Mouse (Mus musculus) heart, adult 18-20 months (tissue): ENCODE measurements around the gene Xlr5b. TPM values are rescaled to one million over a fixed set of nuclear protein-coding genes. Genes with fewer than 3 reads are reported as not detected.
"Not testable (repeated sequence)": the region's sequence is repeated elsewhere in the genome, so short reads cannot be mapped to it uniquely, and the experiment has no call there.

Source experiments
- DNase-seq, 2 experiments: peaks; one replicate each; pipeline ENCODE4 v3.0.0; 2021 to 2022; ENCODE audit warnings: mixed read lengths in 1 of 2
- long read RNA-seq, 2 experiments: library from polyadenylated mRNA; stranded (forward); transcript quantifications; one replicate each; pipeline ENCODE4 v2.0.0; 2021
- total RNA-seq, 2 experiments: library from RNA; stranded (reverse); gene quantifications; 2 replicates each; pipeline ENCODE4 v1.2.3; 2021

Gene Xlr5b
- total RNA-seq, result not detected
- long read RNA-seq, experiment 1, result 0 reads
- long read RNA-seq, experiment 2, result 0 reads

DNA sequence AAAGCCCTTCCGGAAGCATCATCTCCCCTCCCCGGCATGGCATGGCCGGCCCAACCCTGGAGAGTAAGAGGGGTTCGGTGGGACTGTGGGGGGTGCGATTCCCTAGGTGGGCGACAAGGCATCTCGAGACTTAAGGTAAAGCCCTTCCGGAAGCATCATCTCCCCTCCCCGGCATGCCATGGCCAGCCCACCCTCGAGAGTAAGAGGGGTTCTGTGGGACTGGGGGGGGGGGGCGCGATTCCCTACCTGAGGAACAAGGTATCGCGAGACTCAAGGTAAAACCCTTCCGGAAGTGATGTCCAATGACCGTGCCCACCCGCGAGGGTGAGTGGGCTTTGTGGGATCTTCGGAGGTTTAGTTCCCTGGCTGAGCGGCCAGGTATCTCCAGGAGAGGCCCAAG, at the start of gene Xlr5b:
Gene Xlr5b, plus strand, starts transcription at position 301 of the 400 bp plus-strand sequence.
- DNase-seq, result not testable (repeated sequence)

DNA sequence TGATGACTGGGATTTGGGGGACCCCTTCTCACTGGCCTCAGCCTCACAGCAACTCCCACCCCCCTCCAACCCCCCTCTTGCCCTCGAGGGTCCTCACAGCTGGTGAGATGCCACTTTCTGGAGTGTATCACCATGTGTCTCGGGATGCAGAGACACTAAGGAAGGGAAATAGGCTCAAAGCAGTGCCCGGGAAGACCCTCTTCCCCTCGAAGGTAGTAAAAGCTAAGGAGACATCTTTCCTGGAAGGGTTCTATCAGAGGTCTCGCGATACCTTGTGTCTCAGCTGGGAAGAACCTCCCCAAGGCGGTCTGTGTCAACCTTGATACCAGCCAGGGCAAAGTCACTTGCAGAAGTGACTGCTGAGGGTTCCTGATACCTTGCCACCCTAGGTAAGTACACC, 31.8 kb upstream of the Xlr5b start, which contains the start of gene Gm14685:
Gene Gm14685, plus strand, starts transcription at position 301 of the 400 bp plus-strand sequence.
- not testable (repeated sequence) for DNase-seq

DNA sequence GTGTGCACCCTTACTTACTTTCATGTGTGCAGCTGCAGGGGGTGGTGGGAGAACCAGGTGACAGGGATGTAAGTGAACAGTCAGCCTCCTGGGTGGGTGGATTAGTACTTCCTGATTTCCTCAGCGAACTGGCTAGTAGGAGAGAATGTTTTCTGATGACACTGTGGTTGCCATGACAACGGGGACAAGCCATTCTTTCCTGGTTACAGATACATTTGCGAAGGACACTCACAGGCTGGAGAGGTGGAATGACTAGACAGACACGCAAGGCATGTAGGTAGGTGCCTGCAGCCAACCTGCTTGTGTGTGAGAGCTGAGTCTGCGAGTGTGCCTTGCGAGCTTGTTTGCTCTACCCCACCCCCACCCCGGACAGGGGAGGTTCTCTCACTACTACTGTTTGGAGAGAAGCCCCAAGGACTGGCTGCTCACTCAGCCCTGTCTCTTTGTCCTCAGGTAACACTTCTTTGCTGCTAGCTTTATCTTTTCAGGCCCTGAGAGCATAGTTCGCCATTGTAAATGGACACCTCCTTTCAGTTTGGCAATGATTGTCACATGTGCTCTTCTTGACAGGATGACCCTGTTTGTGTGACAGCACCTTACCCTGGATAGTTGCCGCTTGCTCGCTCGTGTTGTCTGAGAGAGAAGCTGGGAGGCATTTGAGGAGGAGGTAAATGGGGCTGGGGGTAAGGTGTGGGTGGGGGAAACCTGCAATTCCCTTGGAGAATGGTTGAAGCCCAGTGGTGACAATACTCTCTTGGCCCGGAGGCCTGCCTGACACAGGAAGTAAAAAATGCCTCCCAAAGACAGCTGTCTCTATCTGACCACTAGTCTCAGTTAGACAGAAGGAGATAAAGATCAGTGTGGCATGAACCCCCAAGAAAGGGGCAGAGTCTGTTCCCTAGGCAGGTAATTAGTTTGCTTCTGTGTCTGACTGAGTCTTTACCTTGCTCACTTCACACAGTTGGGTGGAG, 25.5 kb upstream of the Xlr5b start:
- not testable (repeated sequence) for DNase-seq

DNA sequence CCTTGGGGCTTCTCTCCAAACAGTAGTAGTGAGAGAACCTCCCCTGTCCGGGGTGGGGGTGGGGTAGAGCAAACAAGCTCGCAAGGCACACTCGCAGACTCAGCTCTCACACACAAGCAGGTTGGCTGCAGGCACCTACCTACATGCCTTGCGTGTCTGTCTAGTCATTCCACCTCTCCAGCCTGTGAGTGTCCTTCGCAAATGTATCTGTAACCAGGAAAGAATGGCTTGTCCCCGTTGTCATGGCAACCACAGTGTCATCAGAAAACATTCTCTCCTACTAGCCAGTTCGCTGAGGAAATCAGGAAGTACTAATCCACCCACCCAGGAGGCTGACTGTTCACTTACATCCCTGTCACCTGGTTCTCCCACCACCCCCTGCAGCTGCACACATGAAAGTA, 5.4 kb upstream of the Xlr5b start:
- DNase-seq, result not testable (repeated sequence)

DNA sequence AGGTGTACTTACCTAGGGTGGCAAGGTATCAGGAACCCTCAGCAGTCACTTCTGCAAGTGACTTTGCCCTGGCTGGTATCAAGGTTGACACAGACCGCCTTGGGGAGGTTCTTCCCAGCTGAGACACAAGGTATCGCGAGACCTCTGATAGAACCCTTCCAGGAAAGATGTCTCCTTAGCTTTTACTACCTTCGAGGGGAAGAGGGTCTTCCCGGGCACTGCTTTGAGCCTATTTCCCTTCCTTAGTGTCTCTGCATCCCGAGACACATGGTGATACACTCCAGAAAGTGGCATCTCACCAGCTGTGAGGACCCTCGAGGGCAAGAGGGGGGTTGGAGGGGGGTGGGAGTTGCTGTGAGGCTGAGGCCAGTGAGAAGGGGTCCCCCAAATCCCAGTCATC, 754 bp downstream of the Xlr5b start, which contains the start of gene DXBay18:
Gene DXBay18, minus strand, starts transcription at position 101 of the 400 bp plus-strand sequence.
- not testable (repeated sequence) for DNase-seq

DNA sequence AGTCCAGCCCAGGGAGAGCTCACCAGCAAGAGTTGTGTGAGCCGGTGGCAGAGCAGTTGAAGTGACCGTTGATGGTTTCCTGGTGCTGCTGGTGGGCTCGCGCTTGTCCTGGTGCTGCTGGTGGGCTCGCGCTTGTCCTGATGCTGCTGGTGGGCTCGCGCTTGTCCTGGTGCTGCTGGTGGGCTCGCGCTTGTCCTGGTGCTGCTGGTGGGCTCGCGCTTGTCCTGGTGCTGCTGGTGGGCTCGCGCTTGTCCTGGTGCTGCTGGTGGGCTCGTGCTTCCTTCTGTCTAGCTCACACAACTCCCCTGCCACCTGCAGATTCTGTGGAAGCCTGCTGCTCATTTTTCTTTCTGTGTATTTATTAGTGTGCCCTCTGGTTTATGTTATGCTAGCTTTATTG, 28.3 kb downstream of the Xlr5b start, which contains the start of gene Spin2d:
Gene Spin2d, minus strand, starts transcription at position 101 of the 400 bp plus-strand sequence.
- not testable (repeated sequence) for DNase-seq

DNA sequence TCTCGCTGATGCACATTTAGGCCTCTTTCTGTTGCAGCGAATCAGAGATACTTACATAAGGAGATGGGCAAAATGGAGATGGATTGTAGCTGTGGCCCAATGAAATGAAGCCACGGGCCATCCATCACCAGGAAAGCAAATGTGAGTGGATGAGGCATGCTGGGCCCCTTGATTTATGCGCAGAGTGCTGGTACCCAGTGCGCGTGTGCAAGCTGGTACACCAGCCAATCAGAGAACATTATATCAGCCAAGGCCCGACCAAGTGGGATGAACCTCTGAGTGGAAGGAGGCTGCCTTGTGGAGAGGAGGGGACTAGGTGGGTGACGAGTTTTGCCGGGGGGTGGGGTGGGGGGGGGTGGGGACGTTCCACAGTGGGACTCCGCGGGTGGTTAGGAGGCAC, 43.3 kb downstream of the Xlr5b start, which contains the start of gene Xlr3b:
Gene Xlr3b, plus strand, starts transcription at position 274 of the 400 bp plus-strand sequence.
- peak in 1 of 2 experiments; percentile 43 for DNase-seq

Other genes with a start within 250 kb of the Xlr5b start
- 10 to 100 TPM; 28.3 to 30.9 TPM for gene Cetn2, start 230.4 kb upstream of the Xlr5b start, total RNA-seq
- 1 to 10 TPM; 4.2 to 6.4 TPM for gene Nsdhl, start 230.2 kb upstream of the Xlr5b start, total RNA-seq
- gene Zfp185, start 161.5 kb upstream of the Xlr5b start, total RNA-seq, result 1 to 10 TPM in 1 of 2 experiments, under 1 TPM in 1; 0.77 to 1.8 TPM
- gene Pnma5, start 111.7 kb upstream of the Xlr5b start, total RNA-seq, result not detected
- gene Pnma3, start 84.0 kb upstream of the Xlr5b start, total RNA-seq, result not detected
- 1 to 10 TPM in 1 of 2 experiments, under 1 TPM in 1; 0.45 to 1.9 TPM for gene Xlr4a, start 66.3 kb upstream of the Xlr5b start, total RNA-seq
- gene Xlr3a, start 51.7 kb upstream of the Xlr5b start, total RNA-seq, result under 1 TPM; 0.47 to 0.62 TPM
- not detected for gene Gm14685, start 31.7 kb upstream of the Xlr5b start, total RNA-seq
- gene DXBay18, start 654 bp downstream of the Xlr5b start, total RNA-seq, result not detected
- not detected for gene Spin2d, start 28.2 kb downstream of the Xlr5b start, total RNA-seq
- gene Xlr3b, start 43.4 kb downstream of the Xlr5b start, total RNA-seq, result 1 to 10 TPM in 1 of 2 experiments, under 1 TPM in 1; 0.75 to 1.2 TPM
- gene Xlr4b, start 65.5 kb downstream of the Xlr5b start, total RNA-seq, result 1 to 10 TPM in 1 of 2 experiments, under 1 TPM in 1; 0.67 to 1.1 TPM
- 1 to 10 TPM; 6.6 to 7.2 TPM for gene F8a, start 79.5 kb downstream of the Xlr5b start, total RNA-seq
- not detected for gene Xlr4c, start 94.3 kb downstream of the Xlr5b start, total RNA-seq
- not detected for gene Xlr3c, start 116.6 kb downstream of the Xlr5b start, total RNA-seq
- gene Xlr5a, start 144.2 kb downstream of the Xlr5b start, total RNA-seq, result not detected
- gene Xlr5c, start 144.2 kb downstream of the Xlr5b start, total RNA-seq, result not detected
- not detected for gene Gm45015, start 188.0 kb downstream of the Xlr5b start, total RNA-seq
- gene Zfp275, start 193.8 kb downstream of the Xlr5b start, total RNA-seq, result 1 to 10 TPM; 5.6 to 6.6 TPM
- not detected for gene Gm18336, start 249.9 kb downstream of the Xlr5b start, total RNA-seq